Mouse (Mus musculus) adrenal gland, adult 18-20 months (tissue): ENCODE data around the gene Psmb6. TPM values are rescaled to one million over a fixed set of nuclear protein-coding genes. Genes with fewer than 3 reads are reported as not detected.

Experiments
- DNase-seq, 2 experiments: peaks; one replicate each; pipeline ENCODE4 v3.0.0; 2021 to 2022; ENCODE audit warnings: low spot score in 2 of 2
- long read RNA-seq, 2 experiments: library from polyadenylated mRNA; stranded (forward); transcript quantifications; one replicate each; pipeline ENCODE4 v2.0.0; 2021
- total RNA-seq, 2 experiments: library from RNA; stranded (reverse); gene quantifications; 1 replicate in 1 of 2; 2 replicates in 1 of 2; pipeline ENCODE4 v1.2.3; 2021

The Psmb6 gene
- 100 to 1,000 TPM; 271 to 281 TPM for total RNA-seq
- long read RNA-seq, experiment 1, transcript Psmb6-202 (2 exons, 674 nt): minor isoform, 10 of 113 reads
- long read RNA-seq, experiment 1, transcript Psmb6-201 (6 exons, 798 nt): major isoform, 99 of 113 reads
- long read RNA-seq, experiment 1, partial matches to known transcripts: 1 of 113 reads
- long read RNA-seq, experiment 1, other reads (novel, unspliced or antisense): 3 of 113 reads
- long read RNA-seq, experiment 2, transcript Psmb6-202 (2 exons, 674 nt): minor isoform, 54 of 398 reads
- long read RNA-seq, experiment 2, transcript Psmb6-201 (6 exons, 798 nt): major isoform, 320 of 398 reads
- long read RNA-seq, experiment 2, partial matches to known transcripts: 20 of 398 reads
- long read RNA-seq, experiment 2, other reads (novel, unspliced or antisense): 4 of 398 reads

DNA sequence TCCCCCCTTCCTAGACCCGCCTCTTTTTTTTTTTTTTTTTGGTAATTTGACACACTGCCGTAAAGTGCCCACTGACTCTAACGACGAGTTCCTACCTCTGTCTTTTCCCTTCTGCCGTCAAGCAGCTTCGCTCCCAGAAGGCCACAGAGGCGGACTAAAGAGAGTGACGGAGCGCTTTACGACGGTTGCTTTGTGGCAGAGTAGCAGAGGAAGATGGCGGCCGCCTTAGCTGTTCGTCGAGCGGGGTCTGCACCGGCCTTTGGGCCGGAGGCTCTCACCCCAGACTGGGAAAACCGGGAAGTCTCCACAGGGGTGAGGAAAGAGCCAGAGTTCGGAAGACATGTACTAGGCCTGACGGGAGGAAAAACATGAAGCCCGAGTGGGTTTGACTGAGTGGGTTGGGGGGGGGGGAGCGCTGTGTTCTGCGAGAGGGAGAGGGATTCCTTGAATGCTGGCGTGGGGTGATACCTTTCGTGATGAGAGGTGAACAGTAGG, at the start of gene Psmb6:
Gene Psmb6 (plus strand): TSS at position 184 of the 495 bp plus-strand sequence.
- peak; percentile 78 to 83 for DNase-seq

DNA sequence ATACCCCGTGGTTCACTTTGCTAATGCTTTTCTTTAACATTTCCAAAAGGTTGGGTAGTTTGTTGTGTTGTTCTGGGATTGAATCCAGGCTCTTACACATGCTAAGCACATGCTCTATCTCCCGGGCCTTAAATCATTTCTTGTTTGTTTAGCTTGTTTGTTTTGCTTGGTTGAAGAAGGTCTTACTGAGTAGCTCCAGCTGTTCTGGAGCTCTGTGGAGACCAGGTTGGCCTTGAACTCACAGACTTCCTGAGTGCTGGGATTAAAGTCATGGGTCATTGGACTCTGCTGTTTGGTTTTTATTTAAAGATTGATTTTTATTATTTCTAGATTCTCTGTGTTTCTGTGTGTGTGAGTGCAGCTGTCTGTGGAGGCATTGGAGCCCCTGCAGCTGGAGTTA, 39.7 kb upstream of the Psmb6 start:
- no peak for DNase-seq

DNA sequence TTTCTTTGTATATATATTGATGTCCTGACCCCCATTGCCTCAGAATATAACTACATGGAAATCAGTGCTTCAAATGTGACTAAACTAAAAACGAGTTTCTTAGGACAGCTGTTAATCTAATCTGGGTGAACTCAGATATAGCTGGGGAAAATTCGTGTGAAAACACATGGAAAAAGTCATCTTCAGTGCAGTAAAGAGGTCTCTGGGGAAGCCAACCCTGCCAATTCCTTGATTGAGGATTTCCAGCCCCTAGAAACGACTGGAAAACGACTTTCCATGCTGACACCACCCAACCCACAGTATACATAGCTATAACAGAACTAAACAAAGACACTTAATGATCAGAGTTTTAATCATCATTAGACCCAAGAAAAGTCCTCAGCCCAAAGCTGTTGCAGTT, 37.4 kb upstream of the Psmb6 start:
- no peak for DNase-seq

DNA sequence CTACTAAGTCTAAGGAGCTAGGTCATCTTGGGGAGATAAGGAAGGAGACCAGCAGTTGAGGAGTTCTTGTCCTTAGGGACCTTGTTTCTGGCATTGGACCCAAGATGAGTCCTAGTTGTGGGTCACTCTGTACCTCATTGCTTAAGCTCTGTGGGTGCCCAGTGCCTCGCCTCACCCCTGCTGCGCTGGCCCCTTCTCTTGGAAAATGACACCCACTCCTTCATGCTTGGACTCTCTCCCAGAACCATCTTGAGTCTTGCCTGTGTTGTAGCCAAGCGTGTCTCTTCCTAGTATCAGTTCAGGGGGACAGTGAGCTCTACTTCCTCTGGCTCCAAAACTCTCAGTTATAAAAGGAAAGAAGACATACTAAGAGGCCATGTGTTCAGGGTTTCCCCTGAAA, 36.0 kb upstream of the Psmb6 start:
- DNase-seq: no peak

DNA sequence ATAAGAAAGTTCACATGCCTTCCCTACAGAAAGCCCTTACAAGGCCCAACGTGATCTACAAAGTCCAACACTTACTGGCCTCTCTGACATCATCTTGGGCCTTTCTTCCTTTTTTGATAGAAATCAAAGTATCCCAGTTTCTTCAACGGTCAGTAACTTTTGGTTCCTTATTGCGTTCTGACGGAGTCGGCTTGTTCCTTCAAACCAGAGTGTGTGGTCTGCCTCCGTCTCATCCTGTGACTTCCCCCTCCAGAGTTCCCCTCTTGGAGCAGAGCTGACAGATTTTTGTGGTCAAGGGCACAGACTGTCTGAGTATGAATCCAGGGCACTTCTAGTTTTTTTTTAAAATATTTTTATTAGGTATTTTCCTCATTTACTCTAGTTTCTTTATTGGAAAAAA, 35.5 kb upstream of the Psmb6 start:
- no peak for DNase-seq

DNA sequence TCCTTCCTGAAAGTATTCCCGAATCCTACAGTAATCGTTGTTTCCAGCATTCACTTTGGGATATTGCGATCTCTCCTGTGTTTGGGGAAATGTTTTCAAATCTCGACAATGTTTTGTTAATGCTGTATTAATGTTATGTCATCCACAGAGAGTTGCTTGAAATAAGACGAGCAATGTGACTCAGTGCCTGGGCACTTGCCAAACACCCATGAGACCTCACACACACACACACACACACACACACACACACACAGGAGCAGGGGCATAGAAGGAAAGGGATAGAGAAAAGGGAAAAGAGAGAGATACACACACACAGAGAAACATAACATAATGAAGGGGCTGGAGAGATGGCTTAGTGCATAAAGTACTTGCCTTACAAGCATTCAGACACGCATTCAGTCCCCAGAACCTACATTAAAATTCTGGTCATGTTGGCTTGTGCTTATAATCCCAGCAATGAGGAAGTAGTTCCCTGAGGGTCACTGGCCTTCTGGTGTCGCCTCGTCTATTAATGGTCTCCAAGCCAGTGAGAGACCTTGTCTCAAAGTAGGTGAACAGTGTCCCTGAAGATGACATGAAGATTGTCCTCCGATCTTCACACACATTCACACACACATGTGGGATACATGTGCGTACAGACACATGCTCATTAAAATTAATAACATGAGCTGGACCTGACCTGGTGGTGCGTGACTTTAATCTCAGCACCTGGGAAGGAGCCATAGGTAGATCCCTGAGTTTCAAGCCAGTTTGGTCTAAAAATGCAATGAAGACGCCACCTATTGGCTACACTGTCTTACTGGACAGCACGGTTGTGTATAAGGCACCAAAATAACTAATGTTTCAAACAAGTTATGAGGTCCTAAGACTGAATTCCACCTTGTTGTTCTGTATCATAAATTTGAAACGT, 25.3 kb upstream of the Psmb6 start:
- DNase-seq: peak; percentile 41 to 47

DNA sequence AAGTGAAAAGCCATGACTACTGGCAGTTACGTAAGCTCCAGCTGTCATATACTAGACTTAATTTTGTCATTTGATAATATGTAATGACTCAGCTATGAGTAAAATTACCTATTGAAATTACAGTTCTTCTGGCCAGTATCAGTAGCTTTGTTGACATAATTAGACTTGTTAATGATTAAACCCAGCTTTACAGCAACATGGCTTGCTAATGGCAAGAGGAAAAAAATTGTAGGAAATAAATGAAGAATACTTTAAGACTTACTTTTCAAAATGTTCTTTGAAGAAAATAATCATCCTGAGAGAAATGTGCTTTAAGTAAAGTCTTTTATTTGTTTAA, 24.7 kb upstream of the Psmb6 start:
- no peak for DNase-seq

DNA sequence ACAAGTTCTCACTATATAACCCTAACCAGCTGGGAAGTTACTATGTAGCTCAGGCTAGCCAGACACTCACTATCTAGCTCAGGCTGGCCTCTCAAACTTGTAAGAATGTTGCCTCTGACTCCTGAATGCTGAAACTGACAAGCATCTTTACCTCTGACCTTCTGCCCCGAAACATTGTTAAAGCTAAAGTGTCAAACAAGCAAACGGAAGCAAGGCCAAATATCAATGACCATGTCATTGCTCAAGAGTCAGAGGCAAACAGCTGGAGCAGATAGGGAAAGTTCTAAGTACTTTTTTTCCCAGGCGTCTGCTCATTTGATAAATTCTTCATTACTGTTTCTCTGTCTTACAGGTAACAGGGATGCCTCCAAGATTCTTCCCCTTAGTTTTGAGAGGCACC, 23.1 kb upstream of the Psmb6 start:
- no peak for DNase-seq

DNA sequence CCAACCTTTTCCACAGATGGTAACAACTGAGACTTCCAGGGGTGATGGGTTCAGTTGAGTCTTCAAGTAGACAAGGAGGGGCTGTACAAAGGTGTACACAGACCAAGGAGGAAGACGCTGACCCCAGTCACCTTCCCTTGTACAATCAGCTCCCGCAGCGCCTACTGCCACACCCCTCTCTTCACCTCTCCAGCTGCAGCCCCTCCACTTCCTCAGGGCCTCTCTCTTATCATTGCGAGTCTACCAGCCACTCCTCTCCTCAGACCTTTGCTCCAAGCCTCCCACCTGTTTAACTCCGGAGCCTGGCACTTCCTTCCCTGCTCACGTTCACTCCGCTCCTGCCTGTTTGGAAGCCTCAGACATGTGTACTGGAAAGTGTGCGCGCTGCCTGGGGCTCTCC, 20.2 kb upstream of the Psmb6 start, which contains the start of gene Tm4sf5:
Gene Tm4sf5 (plus strand): TSS at position 275 of the 400 bp plus-strand sequence.
- no peak for DNase-seq

DNA sequence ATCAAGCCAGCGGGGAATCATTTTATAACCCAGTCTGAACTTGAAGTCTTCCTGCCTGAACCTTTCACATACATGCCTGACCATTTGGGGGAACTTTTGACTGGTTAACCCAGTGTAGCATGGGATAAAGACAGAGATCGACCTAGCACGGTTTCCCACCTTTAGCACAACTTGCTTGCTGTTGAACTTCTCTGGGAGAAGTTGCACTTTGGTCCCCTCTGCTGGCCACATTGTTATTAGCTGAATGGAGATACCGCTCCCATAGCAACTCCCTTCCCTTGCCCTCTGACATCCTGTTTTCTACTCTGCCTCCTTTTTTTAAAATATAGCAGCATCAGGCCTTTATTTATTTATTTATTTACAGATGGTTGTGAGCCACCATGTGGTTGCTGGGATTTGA, 18.8 kb upstream of the Psmb6 start:
- peak; percentile 65 to 72 for DNase-seq

DNA sequence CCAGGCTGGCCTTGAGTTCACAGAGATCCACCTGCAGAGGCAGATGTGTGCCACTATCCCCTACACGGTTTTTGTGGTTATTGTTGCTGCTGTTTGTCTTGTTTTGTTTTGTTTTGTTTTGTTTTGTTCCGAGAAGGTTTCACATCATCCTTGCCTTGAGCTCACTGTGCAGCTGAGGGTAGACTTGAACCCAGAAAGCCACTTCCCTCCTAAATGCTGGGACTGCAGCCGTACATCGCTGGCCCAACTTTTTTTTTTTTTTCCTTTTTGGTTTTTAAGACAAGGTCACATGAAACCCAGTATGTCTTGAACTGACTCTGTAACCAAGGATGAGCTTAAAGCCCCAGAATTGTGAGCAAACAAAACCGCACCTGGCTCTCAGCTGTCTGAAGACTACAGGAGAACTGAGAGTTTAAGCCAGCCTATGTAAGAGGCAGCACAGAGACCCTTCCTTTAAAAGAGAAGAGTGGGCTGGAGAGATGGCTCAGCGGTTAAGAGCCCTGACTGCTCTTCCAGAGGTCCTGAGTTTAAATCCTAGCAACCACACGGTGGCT, 18.1 kb upstream of the Psmb6 start:
- no peak for DNase-seq

DNA sequence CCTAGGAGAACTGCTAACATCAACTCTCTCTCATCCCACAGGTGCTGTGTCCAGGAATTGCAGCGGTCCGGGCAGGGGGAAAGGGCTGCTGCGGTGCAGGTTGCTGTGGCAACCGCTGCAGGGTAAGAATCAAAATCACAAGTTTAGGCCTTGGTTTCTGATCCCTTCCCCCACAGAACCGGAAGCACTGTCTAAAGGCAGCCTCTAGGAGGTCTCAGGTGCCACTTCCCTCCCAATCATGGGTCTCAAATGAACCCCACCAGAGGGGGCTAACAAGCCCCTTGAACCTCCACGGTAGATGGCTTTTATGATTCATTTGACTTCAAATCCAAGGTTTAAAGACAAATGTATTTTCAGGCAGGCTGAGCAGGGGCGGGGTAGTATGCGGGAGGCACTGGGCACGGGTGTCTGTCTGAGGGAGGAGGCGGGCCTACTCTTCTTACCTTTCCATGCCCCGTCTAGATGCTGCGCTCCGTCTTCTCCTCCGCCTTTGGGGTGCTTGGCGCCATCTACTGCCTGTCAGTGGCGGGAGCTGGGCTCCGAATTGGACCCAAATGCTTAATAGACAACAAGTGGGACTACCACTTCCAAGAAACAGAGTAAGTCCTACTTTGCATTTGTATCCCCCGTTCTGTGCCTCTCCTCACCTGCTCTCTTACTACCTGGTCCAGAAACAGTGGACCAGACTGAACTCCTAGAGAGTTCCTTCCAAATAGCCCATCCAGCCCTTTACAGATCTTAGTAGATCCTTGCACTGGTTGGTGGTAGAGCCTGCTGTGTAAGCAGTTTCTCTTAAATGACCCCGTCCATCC, 15.2 kb upstream of the Psmb6 start:
- DNase-seq: peak in 1 of 2 experiments; percentile 47

DNA sequence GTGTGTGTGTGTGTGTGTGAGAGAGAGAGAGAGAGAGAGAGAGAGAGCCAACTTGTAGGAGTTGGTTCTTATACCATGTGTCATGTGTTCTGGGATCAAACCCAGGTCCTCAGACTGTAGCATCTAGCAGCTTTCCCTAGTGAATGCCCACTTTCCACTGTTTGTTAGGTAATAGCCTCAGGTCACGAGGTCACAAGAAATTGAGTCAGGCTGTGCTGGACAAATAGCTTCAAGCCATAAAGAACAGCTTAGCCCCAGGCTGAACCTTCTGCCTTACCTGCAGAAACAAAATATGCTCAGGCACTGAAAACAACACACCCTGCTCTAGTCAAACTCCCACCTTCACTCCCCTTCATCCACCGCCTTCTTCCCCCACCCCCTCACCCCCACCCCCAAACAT, 13.9 kb upstream of the Psmb6 start:
- no peak for DNase-seq

DNA sequence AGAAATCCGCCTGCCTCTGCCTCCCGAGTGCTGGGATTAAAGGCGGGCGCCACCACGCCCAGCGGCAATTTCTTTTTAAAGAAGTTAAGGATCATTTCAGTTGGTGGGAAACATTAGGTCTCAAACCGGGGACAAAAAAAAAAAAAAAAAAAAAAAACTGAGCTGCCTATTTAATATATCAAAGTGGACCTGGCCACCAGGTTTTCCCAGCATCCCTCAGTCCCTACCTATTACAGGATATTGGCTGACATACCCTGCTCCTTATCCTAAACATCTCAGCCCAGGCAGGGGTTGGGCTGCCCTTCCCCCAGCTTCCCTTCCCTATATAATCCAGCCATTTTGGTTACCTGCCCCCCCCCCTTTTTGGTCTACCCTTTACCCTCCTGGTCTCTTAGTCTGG, 13.3 kb upstream of the Psmb6 start:
- no peak for DNase-seq

DNA sequence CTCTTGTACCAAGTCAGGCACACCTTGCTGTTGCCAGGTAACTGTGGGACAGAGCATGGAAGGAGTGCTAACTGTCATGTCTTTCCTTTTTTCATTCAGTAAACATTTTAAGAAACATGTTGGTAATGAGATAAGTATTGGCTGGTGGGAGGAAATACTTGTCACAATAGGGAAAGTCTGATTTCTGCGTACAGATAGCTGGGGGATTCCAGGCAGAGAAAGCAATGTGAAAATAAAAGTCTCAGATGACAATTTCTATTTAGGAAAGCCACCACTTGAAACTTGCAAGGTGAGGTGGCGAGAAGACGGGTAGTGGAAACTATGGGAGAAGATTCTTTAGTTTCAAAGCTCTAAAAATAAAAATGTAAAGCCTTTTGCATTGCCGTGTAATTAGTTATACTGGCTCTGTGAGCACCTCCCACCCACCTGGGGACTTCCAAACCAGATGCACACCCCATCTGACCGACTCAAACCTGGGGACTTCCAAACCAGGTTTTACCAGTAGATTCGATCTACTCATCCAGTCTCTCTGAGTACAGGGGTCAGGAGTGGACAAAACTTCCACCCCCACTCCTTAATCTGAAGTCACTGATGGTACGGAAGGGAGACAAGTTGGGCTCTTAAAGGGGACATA, 12.3 kb upstream of the Psmb6 start:
- DNase-seq: no peak

DNA sequence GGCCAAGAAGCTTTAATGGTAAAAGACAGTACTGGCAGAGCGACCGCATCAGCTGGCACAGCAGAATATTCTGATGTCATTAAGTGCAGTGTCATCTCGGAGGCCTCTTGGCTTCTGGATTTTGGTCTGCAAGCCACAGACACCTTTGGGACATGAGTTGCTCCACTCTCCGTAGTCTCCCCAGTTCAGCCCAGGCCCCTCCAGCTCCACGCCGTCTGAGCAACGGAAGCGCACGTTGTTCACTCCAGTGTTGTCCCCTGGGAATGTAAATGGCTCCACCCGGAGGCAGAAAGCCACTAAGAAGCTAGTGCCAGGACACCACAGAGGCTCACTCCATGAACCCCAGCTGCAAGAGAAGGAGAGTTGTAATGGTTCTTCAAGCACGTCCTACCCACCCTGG, 11.6 kb upstream of the Psmb6 start:
- no peak for DNase-seq

DNA sequence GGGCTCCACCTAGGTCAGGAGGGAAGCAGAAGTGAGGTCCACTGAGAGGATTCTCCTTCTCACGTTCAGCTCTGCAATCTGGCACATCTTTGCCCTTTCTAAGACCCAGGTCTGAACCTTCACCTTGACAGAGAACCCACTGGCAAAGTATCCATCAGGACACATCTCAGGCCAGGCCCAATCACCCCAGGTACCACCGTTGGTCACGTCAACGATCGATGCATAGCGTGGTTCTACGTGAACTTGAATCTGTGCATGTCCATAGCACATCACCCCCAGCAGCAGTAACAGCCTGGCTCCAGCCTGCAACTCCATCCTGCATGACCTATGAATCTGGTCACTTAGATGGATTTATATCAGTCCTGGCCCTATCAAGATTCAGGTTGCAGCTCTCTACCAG, 10.9 kb upstream of the Psmb6 start, which contains the start of gene Vmo1:
Gene Vmo1 (minus strand): TSS at position 329 of the 400 bp plus-strand sequence.
- DNase-seq: no peak

DNA sequence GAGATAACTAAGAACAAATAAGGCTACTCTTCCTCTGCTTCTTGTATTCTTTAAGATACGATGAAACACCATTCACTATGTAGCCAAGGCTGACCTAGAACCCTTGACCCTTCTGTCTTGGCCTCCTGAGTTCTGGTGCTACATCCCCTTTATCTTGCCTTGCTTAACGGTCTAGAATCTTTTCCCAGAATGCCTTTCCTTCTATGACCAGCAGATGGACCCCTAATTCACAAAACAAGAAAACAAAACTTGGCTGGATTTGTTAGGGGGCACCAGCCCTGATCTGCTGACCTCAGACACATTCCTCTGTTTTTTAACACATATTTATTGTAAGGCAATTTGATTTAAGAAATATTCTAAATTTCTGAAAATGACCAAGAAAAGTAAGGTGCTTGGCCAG, 8.8 kb upstream of the Psmb6 start:
- DNase-seq: no peak

DNA sequence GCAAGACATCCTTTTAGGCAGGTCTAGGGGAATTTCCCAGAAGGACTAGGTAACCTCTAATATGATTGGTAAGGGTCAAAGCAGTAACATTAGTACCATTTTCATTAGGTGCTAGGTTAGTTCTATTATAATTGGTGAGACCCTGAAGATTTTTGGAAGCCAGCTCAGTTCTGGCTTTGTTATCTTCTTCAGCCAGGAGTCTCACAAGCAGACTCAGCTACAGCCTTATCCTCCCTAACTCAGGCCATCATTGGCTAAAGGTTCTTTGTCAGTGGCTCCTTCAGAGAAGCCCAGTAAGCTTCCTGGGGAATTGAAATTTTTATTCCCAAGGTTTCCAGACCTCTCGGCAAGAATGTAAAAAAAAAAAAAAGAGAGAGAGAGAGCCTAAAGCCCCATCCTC, 6.7 kb upstream of the Psmb6 start:
- no peak for DNase-seq

DNA sequence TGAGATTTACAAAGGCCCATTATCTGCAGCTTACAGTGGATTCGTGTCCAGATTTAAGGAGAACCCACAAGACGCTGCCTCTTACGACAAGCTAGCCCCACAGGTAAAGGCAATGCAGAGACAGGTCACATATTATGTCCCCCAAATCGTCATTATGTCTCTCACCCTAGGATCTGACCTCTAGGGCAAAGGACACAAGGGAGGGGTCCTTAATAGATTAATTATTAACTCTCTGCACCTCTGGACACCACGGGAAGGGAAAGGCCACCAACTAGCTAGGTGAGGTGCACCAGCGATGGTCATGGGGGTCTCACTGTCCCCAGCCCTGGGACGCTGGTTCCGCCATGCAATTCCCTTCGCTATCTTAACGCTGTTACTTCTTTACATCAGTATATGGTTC, 6.2 kb upstream of the Psmb6 start, which contains the start of gene Gltpd2:
Gene Gltpd2 (plus strand): TSS at position 274 of the 400 bp plus-strand sequence.
- no peak for DNase-seq
